Mouse (Mus musculus) myocyte (in vitro differentiated cells): Measurements from ENCODE around the gene Sox8. TPM values are rescaled to one million over a fixed set of nuclear protein-coding genes. Genes with fewer than 3 reads are reported as not detected.

ENCODE experiments used
- H3K27me3 ChIP-seq: one replicate; pipeline ENCODE4 v1.6.1; 2011; ENCODE audit not compliant: control insufficient read depth, insufficient read depth, insufficient read length
- H3K36me3 ChIP-seq: one replicate; pipeline ENCODE4 v1.6.1; 2011; ENCODE audit not compliant: control insufficient read depth, insufficient read depth
- H3K4me2 ChIP-seq: one replicate; pipeline ENCODE4 v1.6.1; 2011; ENCODE audit warnings: low read depth, control low read depth
- H3K4me3 ChIP-seq: one replicate; pipeline ENCODE4 v1.5.1; 2011; ENCODE audit warnings: mild to moderate bottlenecking, control low read depth, moderate library complexity
- H3K79me2 ChIP-seq: one replicate; pipeline ENCODE4 v1.6.1; 2011; ENCODE audit not compliant: control insufficient read depth, insufficient read depth
- H3ac ChIP-seq: one replicate; pipeline ENCODE4 v1.6.1; 2011; ENCODE audit not compliant: control insufficient read depth, insufficient read length
- CEBPB ChIP-seq: IDR thresholded peaks from 2 replicates; pipeline ENCODE4 v1.6.1; 2011; ENCODE audit warnings: mild to moderate bottlenecking, moderate library complexity; ENCODE audit not compliant: poor library complexity, insufficient read depth, severe bottlenecking
- E2F4 ChIP-seq: IDR thresholded peaks from one replicate; pipeline ENCODE4 v1.6.1; 2011; ENCODE audit warnings: mild to moderate bottlenecking, control low read depth, moderate library complexity; ENCODE audit not compliant: insufficient read depth
- MAX ChIP-seq: IDR thresholded peaks from one replicate; pipeline ENCODE4 v1.6.1; 2011; ENCODE audit warnings: low read depth, mild to moderate bottlenecking, control low read depth
- MYOD1 ChIP-seq, 3 experiments: IDR thresholded peaks; one replicate each; pipeline ENCODE4 v1.6.1; 2011; ENCODE audit warnings: control low read depth in 2 of 3, low read depth in 2 of 3, mild to moderate bottlenecking in 2 of 3, moderate library complexity in 1 of 3; ENCODE audit not compliant: insufficient read length in 2 of 3, control insufficient read depth in 1 of 3
- MYOG ChIP-seq, 3 experiments: IDR thresholded peaks; one replicate each; pipeline ENCODE4 v1.6.1; 2011; ENCODE audit warnings: control low read depth in 2 of 3, low read depth in 2 of 3, mild to moderate bottlenecking in 2 of 3; ENCODE audit not compliant: insufficient read length in 2 of 3, control insufficient read depth in 1 of 3, insufficient read depth in 1 of 3
- POLR2A ChIP-seq: IDR thresholded peaks from one replicate; pipeline ENCODE4 v1.6.1; 2011; ENCODE audit warnings: low read depth, mild to moderate bottlenecking, control low read depth, moderate library complexity; ENCODE audit not compliant: insufficient read length
- POLR2AphosphoS2 ChIP-seq: IDR thresholded peaks from one replicate; pipeline ENCODE4 v1.6.1; 2011; ENCODE audit warnings: low read depth, control low read depth; ENCODE audit not compliant: insufficient read length
- REST ChIP-seq: IDR thresholded peaks from one replicate; pipeline ENCODE4 v1.6.1; 2011; ENCODE audit warnings: mild to moderate bottlenecking, control low read depth, moderate library complexity; ENCODE audit not compliant: insufficient read depth, insufficient read length
- SRF ChIP-seq: IDR thresholded peaks from one replicate; pipeline ENCODE4 v1.6.1; 2011; ENCODE audit warnings: low read depth; ENCODE audit not compliant: control insufficient read depth, insufficient read length
- TCF12 ChIP-seq: IDR thresholded peaks from one replicate; pipeline ENCODE4 v1.6.1; 2011; ENCODE audit warnings: mild to moderate bottlenecking, control low read depth; ENCODE audit not compliant: poor library complexity, insufficient read depth, severe bottlenecking
- TCF3 ChIP-seq: IDR thresholded peaks from one replicate; pipeline ENCODE4 v1.6.1; 2011; ENCODE audit warnings: low read depth, control low read depth; ENCODE audit not compliant: insufficient read length
- USF1 ChIP-seq: IDR thresholded peaks from one replicate; pipeline ENCODE4 v1.6.1; 2011; ENCODE audit warnings: low read depth, mild to moderate bottlenecking, control low read depth, moderate library complexity
- polyA plus RNA-seq: library from polyadenylated mRNA; unstranded; fragments of >200 nt; fragmentation: generic; extraction: Trizol; gene quantifications from one replicate; pipeline ENCODE4 v1.2.1, GENCODE M21; 2012; ENCODE audit warnings: missing spikeins

Gene Sox8
- polyA plus RNA-seq, 1 experiment, result 14.3 TPM

- no peak overlapping the region for H3ac ChIP-seq
- H3K4me2 ChIP-seq, result no peak overlapping the region
- no peaks in the 10 kb centered on the region for H3K79me2 ChIP-seq
- no peaks in the 10 kb centered on the region for H3K27me3 ChIP-seq
- no peaks in the 10 kb centered on the region for H3K36me3 ChIP-seq
- TF ChIP-seq MYOD1 (IDR thresholded peaks at IDR 0.05; ENCODE audit: control insufficient read depth in 1 of 3, insufficient read length in 2 of 3, low read depth in 2 of 3) (no peak), TCF3 (no peak), SRF (no peak), MAX (no peak), POLR2AphosphoS2 (no peak), REST (no peak), POLR2A (no peak), CEBPB (no peak), MYOG (IDR thresholded peaks at IDR 0.05; ENCODE audit: control insufficient read depth in 1 of 3, insufficient read depth in 1 of 3, insufficient read length in 2 of 3, low read depth in 2 of 3) (no peak), E2F4 (no peak), TCF12 (no peak), USF1 (no peak)
- H3K4me3 ChIP-seq, result no peak overlapping the region
These were observed 39.7 kb upstream of the Sox8 start for GRCm38 (mm10) chr17:25610151-25610550.

GRCm38 (mm10) chr17:25609506-25609828 lies 39.0 kb upstream of the Sox8 start:
- Histone ChIP-seq H3K79me2 (no peaks in the 10 kb centered on the region), H3K36me3 (no peaks in the 10 kb centered on the region), H3K27me3 (no peaks in the 10 kb centered on the region), H3K4me2 (no peak overlapping the region), H3K4me3 (no peak overlapping the region), H3ac (no peak overlapping the region)
- no peak for TF ChIP-seq MYOG (IDR thresholded peaks at IDR 0.05; ENCODE audit: control insufficient read depth in 1 of 3, insufficient read depth in 1 of 3, insufficient read length in 2 of 3, low read depth in 2 of 3)
- TF ChIP-seq CEBPB, result no peak
- TF ChIP-seq SRF, result no peak
- TF ChIP-seq E2F4, result no peak
- no peak for TF ChIP-seq TCF3
- no peak for TF ChIP-seq USF1
- TF ChIP-seq POLR2AphosphoS2, result no peak
- TF ChIP-seq MAX, result no peak
- no peak for TF ChIP-seq POLR2A
- no peak for TF ChIP-seq TCF12
- no peak for TF ChIP-seq REST
- TF ChIP-seq MYOD1 (IDR thresholded peaks at IDR 0.05; ENCODE audit: control insufficient read depth in 1 of 3, insufficient read length in 2 of 3, low read depth in 2 of 3), result no peak

GRCm38 (mm10) chr17:25608821-25609505 lies 38.5 kb upstream of the Sox8 start:
- Histone ChIP-seq H3K4me3 (no peak overlapping the region), H3ac (no peak overlapping the region), H3K36me3 (no peaks in the 10 kb centered on the region), H3K4me2 (no peak overlapping the region), H3K79me2 (no peaks in the 10 kb centered on the region), H3K27me3 (no peaks in the 10 kb centered on the region)
- TF ChIP-seq POLR2A, result no peak
- no peak for TF ChIP-seq SRF
- no peak for TF ChIP-seq CEBPB
- TF ChIP-seq TCF3, result peak; percentile 53
- TF ChIP-seq POLR2AphosphoS2, result no peak
- TF ChIP-seq MAX, result no peak
- no peak for TF ChIP-seq USF1
- peak; percentile 21 for TF ChIP-seq TCF12
- no peak for TF ChIP-seq REST
- TF ChIP-seq MYOG (IDR thresholded peaks at IDR 0.05; ENCODE audit: control insufficient read depth in 1 of 3, insufficient read depth in 1 of 3, insufficient read length in 2 of 3, low read depth in 2 of 3), result peak in 2 of 3 experiments; percentile 82 to 89
- peak in 2 of 3 experiments; percentile 88 to 90 for TF ChIP-seq MYOD1 (IDR thresholded peaks at IDR 0.05; ENCODE audit: control insufficient read depth in 1 of 3, insufficient read length in 2 of 3, low read depth in 2 of 3)
- TF ChIP-seq E2F4, result no peak

GRCm38 (mm10) chr17:25608137-25608785 lies 37.8 kb upstream of the Sox8 start:
- no peak overlapping the region for H3K4me3 ChIP-seq
- no peaks in the 10 kb centered on the region for H3K27me3 ChIP-seq
- H3K36me3 ChIP-seq, result no peaks in the 10 kb centered on the region
- H3K79me2 ChIP-seq, result no peaks in the 10 kb centered on the region
- H3K4me2 ChIP-seq, result no peak overlapping the region
- no peak for TF ChIP-seq USF1
- peak; percentile 4 for TF ChIP-seq TCF3
- TF ChIP-seq E2F4, result no peak
- TF ChIP-seq MYOD1 (IDR thresholded peaks at IDR 0.05; ENCODE audit: control insufficient read depth in 1 of 3, insufficient read length in 2 of 3, low read depth in 2 of 3), result peak in 2 of 3 experiments; percentile 13 to 61
- peak in 1 of 3 experiments; percentile 70 for TF ChIP-seq MYOG (IDR thresholded peaks at IDR 0.05; ENCODE audit: control insufficient read depth in 1 of 3, insufficient read depth in 1 of 3, insufficient read length in 2 of 3, low read depth in 2 of 3)
- TF ChIP-seq CEBPB, result no peak
- no peak overlapping the region for H3ac ChIP-seq

- Histone ChIP-seq H3K27me3 (no peaks in the 10 kb centered on the region), H3ac (no peak overlapping the region), H3K4me2 (no peak overlapping the region), H3K36me3 (no peaks in the 10 kb centered on the region), H3K4me3 (no peak overlapping the region), H3K79me2 (no peaks in the 10 kb centered on the region)
- TF ChIP-seq USF1 (no peak), CEBPB (no peak), TCF12 (no peak), MYOG (IDR thresholded peaks at IDR 0.05; ENCODE audit: control insufficient read depth in 1 of 3, insufficient read depth in 1 of 3, insufficient read length in 2 of 3, low read depth in 2 of 3) (no peak), E2F4 (no peak), POLR2AphosphoS2 (no peak), POLR2A (no peak), TCF3 (no peak), MAX (no peak), MYOD1 (IDR thresholded peaks at IDR 0.05; ENCODE audit: control insufficient read depth in 1 of 3, insufficient read length in 2 of 3, low read depth in 2 of 3) (no peak)
These were observed 33.7 kb upstream of the Sox8 start for GRCm38 (mm10) chr17:25604234-25604633.
